Mouse (Mus musculus): ENCODE results near the gene Hemk1. TPM values are rescaled to one million over a fixed set of nuclear protein-coding genes. Genes with fewer than 3 reads are reported as not detected.
A peak's percentile ranks its signal among the peaks of the same experiment; 100 is the strongest.

Gene Hemk1
- total and polyA plus RNA-seq, 2 experiments from 2014 or later, result 4.8 to 12.3 TPM

DNA sequence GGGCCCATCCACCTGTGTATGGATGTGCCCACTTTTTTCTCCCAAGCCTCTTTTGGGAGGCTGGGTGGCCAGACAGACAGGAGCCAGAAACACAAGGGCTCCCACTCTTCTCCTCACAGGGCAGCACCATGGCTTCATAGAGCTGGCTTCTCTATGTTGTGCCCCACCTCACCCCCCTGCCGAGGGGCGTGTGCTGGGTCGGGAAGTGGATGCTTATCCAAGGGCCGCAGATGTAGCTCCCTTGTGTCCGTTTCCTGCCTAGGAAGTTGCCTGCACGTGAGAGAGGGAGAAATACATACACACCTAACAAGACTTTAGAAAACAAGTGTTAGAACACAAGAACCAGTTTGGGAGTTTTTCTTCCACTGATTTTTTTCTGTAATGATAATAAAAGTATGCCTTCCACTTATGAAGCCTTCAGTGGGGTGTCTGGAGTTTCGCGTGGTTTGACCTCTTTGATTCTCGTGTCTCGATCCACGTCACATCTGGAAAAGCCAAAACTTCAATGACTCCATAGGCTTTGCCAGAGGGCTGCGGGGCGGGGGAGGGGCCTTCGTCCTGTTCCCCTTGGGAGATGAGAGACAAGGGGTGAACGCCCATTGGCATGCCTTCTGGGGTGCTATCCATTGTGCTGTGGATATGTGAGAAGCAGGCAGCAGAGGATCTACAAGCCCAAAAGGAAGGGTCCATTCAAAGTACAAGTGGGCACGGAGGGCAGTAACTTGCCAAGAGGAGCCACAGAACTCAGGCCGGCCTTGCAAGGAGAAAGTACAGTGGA is 36.4 kb downstream of the Hemk1 start:
- Histone ChIP-seq H3K9ac (replicated peaks; ENCODE audit: low read depth, low read length) (no peak overlapping the region), H3K4me2 (ENCODE audit: low read depth, low read length) (no peak overlapping the region), H3K9me3 (replicated peaks; ENCODE audit: control insufficient read depth, low read length) (no peaks in the 10 kb centered on the region), H3K27ac (ENCODE audit: low read depth) (0 out of 2 replicates have a peak overlapping the region, but pooled peaks have one; percentile 33), H3K4me3 (ENCODE audit: low read depth, low read length) (no peak overlapping the region), H3K27me3 (ENCODE audit: control insufficient read depth, insufficient read depth, low read length) (no peaks in the 10 kb centered on the region), H3K36me3 (replicated peaks; ENCODE audit: control insufficient read depth, insufficient read depth, low read length) (peaks cover 23% of the 10 kb centered on the region), H3K4me1 (ENCODE audit: control insufficient read depth, insufficient read depth) (peaks cover 44% of the 10 kb centered on the region)
- DNase-seq (ENCODE audit: low spot score) (no peak), ATAC-seq (ENCODE audit: insufficient read depth, low read depth) (no peak)
- TF ChIP-seq EP300 (IDR thresholded peaks at IDR 0.05; ENCODE audit: low read depth) (0 out of 2 replicates have a peak, but pooled peaks have one; percentile 38), CTCF (IDR thresholded peaks at IDR 0.05; ENCODE audit: low read depth) (no peak)
- WGBS, result 76% methylated on average over 17 of the region's 17 CpGs

DNA sequence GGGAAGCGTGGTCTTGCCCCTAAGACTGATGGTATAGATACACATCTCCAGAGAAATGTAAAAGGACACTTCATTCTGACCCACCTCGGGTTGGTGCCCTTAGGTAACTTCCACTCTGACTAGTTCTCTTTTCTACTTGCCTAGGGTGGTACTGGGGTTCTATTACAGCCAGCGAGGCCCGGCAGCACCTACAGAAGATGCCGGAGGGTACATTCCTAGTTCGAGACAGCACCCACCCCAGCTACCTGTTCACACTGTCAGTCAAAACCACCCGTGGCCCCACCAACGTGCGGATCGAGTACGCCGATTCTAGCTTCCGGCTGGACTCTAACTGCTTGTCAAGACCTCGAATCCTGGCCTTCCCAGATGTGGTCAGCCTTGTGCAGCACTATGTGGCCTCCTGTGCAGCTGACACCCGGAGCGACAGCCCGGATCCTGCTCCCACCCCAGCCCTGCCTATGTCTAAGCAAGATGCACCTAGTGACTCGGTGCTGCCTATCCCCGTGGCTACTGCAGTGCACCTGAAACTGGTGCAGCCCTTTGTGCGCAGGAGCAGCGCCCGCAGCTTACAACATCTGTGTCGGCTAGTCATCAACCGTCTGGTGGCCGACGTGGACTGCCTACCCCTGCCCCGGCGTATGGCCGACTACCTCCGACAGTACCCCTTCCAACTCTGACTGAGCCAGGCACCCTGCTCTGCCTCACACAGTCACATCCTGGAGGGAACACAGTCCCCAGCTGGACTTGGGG is 37.8 kb downstream of the Hemk1 start:
- Histone ChIP-seq H3K27me3 (ENCODE audit: control insufficient read depth, insufficient read depth, low read length) (no peaks in the 10 kb centered on the region), H3K27ac (ENCODE audit: low read depth) (peak overlapping the region; percentile 9), H3K36me3 (replicated peaks; ENCODE audit: control insufficient read depth, insufficient read depth, low read length) (peaks cover 23% of the 10 kb centered on the region), H3K4me1 (ENCODE audit: control insufficient read depth, insufficient read depth) (peaks cover 38% of the 10 kb centered on the region), H3K4me2 (ENCODE audit: low read depth, low read length) (peak overlapping the region; percentile 89), H3K4me3 (ENCODE audit: low read depth, low read length) (peak overlapping the region; percentile 77), H3K9ac (replicated peaks; ENCODE audit: low read depth, low read length) (no peak overlapping the region; the same call in 1 of the 2 replicates), H3K9me3 (replicated peaks; ENCODE audit: control insufficient read depth, low read length) (no peaks in the 10 kb centered on the region)
- TF ChIP-seq EP300 (IDR thresholded peaks at IDR 0.05; ENCODE audit: low read depth) (no peak), CTCF (IDR thresholded peaks at IDR 0.05; ENCODE audit: low read depth) (no peak)
- DNase-seq (ENCODE audit: low spot score) (no peak), ATAC-seq (ENCODE audit: insufficient read depth, low read depth) (no peak)
- 92% methylated on average over 30 of the region's 30 CpGs for WGBS

DNA sequence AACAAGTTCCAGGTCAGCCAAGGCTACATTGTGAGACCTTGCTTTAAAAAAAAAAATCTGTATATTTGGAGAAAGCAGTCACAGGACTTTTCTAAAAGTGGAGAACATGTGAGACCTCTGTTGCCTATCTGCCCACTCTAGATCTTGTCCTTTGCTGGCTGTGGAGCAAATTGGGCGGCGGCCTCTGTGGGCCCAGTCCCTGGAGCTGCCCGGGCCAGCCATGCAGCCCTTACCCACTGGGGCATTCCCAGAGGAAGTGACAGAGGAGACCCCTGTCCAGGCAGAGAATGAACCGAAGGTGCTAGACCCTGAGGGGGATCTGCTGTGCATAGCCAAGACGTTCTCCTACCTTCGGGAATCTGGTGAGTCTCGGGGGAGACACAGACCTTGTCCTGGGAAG is 38.4 kb downstream of the Hemk1 start:
- ATAC-seq (ENCODE audit: insufficient read depth, low read depth), result no peak
- 57% methylated on average over 7 of the region's 7 CpGs for WGBS
- DNase-seq (ENCODE audit: low spot score), result no peak
- H3K4me3 ChIP-seq (ENCODE audit: low read depth, low read length), result peak overlapping the region; percentile 77
- peak overlapping the region; percentile 94 for H3K27ac ChIP-seq (ENCODE audit: low read depth)
- H3K27me3 ChIP-seq (ENCODE audit: control insufficient read depth, insufficient read depth, low read length), result no peaks in the 10 kb centered on the region
- 0 out of 2 replicates have a peak, but pooled peaks have one; percentile 53 for TF ChIP-seq EP300 (IDR thresholded peaks at IDR 0.05; ENCODE audit: low read depth)
- TF ChIP-seq CTCF (IDR thresholded peaks at IDR 0.05; ENCODE audit: low read depth), result no peak
- no peaks in the 10 kb centered on the region for H3K9me3 ChIP-seq (replicated peaks; ENCODE audit: control insufficient read depth, low read length)
- H3K4me2 ChIP-seq (ENCODE audit: low read depth, low read length), result peak overlapping the region; percentile 89
- peak overlapping the region; percentile 83; the same call in 1 of the 2 replicates for H3K9ac ChIP-seq (replicated peaks; ENCODE audit: low read depth, low read length)
- H3K36me3 ChIP-seq (replicated peaks; ENCODE audit: control insufficient read depth, insufficient read depth, low read length), result peaks cover 23% of the 10 kb centered on the region
- peaks cover 35% of the 10 kb centered on the region for H3K4me1 ChIP-seq (ENCODE audit: control insufficient read depth, insufficient read depth)

DNA sequence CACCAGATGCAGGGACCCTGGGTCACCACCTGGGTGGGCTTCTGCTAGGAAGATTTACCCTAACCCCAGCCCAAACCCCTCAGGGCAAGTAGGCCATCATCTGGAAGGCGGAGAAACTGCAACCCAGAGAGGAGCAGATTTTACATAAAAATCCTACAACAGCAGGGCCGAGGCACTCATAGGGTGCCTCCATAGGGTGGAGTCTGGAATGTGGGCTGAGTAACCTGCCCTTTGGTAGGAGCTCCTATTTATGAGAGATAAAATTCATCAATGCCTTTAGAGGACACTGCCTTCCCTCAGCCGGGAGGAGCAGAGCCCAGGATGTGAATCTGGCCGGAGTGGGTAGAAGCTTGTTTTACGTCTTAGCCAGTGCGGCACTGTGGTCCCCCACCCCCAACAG is 39.3 kb downstream of the Hemk1 start:
- ATAC-seq (ENCODE audit: insufficient read depth, low read depth) (no peak), DNase-seq (ENCODE audit: low spot score) (no peak)
- peak overlapping the region; percentile 77 for H3K4me3 ChIP-seq (ENCODE audit: low read depth, low read length)
- H3K4me1 ChIP-seq (ENCODE audit: control insufficient read depth, insufficient read depth), result peaks cover 35% of the 10 kb centered on the region
- TF ChIP-seq CTCF (IDR thresholded peaks at IDR 0.05; ENCODE audit: low read depth), result 0 out of 2 replicates have a peak, but pooled peaks have one; percentile 4
- TF ChIP-seq EP300 (IDR thresholded peaks at IDR 0.05; ENCODE audit: low read depth), result no peak
- H3K9ac ChIP-seq (replicated peaks; ENCODE audit: low read depth, low read length), result peak overlapping the region; percentile 83
- H3K36me3 ChIP-seq (replicated peaks; ENCODE audit: control insufficient read depth, insufficient read depth, low read length), result peaks cover 23% of the 10 kb centered on the region
- H3K27me3 ChIP-seq (ENCODE audit: control insufficient read depth, insufficient read depth, low read length), result no peaks in the 10 kb centered on the region
- peak overlapping the region; percentile 94 for H3K27ac ChIP-seq (ENCODE audit: low read depth)
- peak overlapping the region; percentile 89 for H3K4me2 ChIP-seq (ENCODE audit: low read depth, low read length)
- H3K9me3 ChIP-seq (replicated peaks; ENCODE audit: control insufficient read depth, low read length), result no peaks in the 10 kb centered on the region
- WGBS, result 55% methylated on average over 6 of the region's 6 CpGs

DNA sequence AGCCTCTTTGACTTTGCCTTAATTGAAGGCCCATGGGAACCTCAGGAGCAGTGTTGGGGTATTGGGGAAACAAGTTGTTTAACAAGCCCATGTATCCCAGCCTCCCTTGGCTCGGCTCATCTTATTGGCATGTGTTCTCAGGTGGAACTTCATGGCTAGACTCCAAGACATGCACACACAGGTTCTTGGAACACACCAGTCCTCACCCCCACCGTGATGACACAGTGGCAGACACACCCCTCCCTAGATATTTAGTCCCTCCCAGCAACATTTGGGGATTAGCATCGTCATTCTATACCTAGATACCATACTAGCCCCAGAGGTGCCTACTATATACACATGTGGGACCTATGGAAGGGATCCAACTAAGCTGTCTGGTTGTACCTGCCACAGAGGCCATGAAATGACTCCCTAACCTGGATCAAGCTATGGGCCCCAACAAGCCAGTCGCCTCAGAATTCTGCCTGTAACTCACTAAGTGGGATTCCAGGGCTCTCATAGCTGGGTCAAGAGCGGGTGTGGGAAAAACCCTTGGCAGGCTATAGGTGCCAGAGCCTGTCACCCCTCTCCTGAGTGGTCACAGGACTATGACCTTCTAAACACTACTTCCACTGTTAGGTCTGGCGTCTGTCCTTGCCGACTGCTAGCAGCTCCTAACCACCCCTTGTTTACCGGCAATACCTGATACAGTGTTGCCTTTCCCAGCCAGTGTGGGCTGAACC is 39.9 kb downstream of the Hemk1 start:
- Histone ChIP-seq H3K4me2 (ENCODE audit: low read depth, low read length) (peak overlapping the region; percentile 89), H3K27me3 (ENCODE audit: control insufficient read depth, insufficient read depth, low read length) (no peaks in the 10 kb centered on the region), H3K4me3 (ENCODE audit: low read depth, low read length) (peak overlapping the region; percentile 77), H3K4me1 (ENCODE audit: control insufficient read depth, insufficient read depth) (peaks cover 31% of the 10 kb centered on the region), H3K27ac (ENCODE audit: low read depth) (peak overlapping the region; percentile 94), H3K9me3 (replicated peaks; ENCODE audit: control insufficient read depth, low read length) (no peaks in the 10 kb centered on the region), H3K36me3 (replicated peaks; ENCODE audit: control insufficient read depth, insufficient read depth, low read length) (peaks cover 23% of the 10 kb centered on the region), H3K9ac (replicated peaks; ENCODE audit: low read depth, low read length) (peak overlapping the region; percentile 83)
- 34% methylated on average over 8 of the region's 8 CpGs for WGBS
- peak; percentile 40 for ATAC-seq (ENCODE audit: insufficient read depth, low read depth)
- TF ChIP-seq EP300 (IDR thresholded peaks at IDR 0.05; ENCODE audit: low read depth) (no peak), CTCF (IDR thresholded peaks at IDR 0.05; ENCODE audit: low read depth) (no peak)
- peak; percentile 79 for DNase-seq (ENCODE audit: low spot score)
